Mouse (Mus musculus): ENCODE measurements at regions not wholly inside any gene's neighbourhood (a gene's known extent, or its start where the extent isn't known, plus 50 kb on each side); places are given as distances from the start of the nearest gene placed in this dataset.
"Not testable (repeated sequence)": the region's sequence is repeated elsewhere in the genome, so short reads cannot be mapped to it uniquely, and the experiment has no call there.

GRCm38 (mm10) chr8:118209301-118209700, 74.2 kb upstream of the Cdh13 start:
- ATAC-seq (replicated peaks in 1 of 2; ENCODE audit: insufficient read depth in 1 of 2, low FRiP score in 2 of 2, low TSS enrichment in 1 of 2, low read depth in 1 of 2, poor library complexity in 2 of 2, severe bottlenecking in 2 of 2), result not testable (repeated sequence)

- ATAC-seq (replicated peaks in 1 of 2; ENCODE audit: insufficient read depth in 1 of 2, low FRiP score in 2 of 2, low TSS enrichment in 1 of 2, low read depth in 1 of 2, poor library complexity in 2 of 2, severe bottlenecking in 2 of 2), result no peak
These were observed 92.7 kb upstream of the Cdh13 start for GRCm38 (mm10) chr8:118190866-118191265.

- ATAC-seq (replicated peaks in 1 of 2; ENCODE audit: insufficient read depth in 1 of 2, low FRiP score in 2 of 2, low TSS enrichment in 1 of 2, low read depth in 1 of 2, poor library complexity in 2 of 2, severe bottlenecking in 2 of 2), result no peak
These were observed 94.3 kb upstream of the Cdh13 start for GRCm38 (mm10) chr8:118189226-118189625.

- no peak for ATAC-seq (replicated peaks in 1 of 2; ENCODE audit: insufficient read depth in 1 of 2, low FRiP score in 2 of 2, low TSS enrichment in 1 of 2, low read depth in 1 of 2, poor library complexity in 2 of 2, severe bottlenecking in 2 of 2)
These were observed 114.5 kb upstream of the Cdh13 start for GRCm38 (mm10) chr8:118169001-118169413.

- ATAC-seq (replicated peaks in 1 of 2; ENCODE audit: insufficient read depth in 1 of 2, low FRiP score in 2 of 2, low TSS enrichment in 1 of 2, low read depth in 1 of 2, poor library complexity in 2 of 2, severe bottlenecking in 2 of 2), result no peak
These were observed 121.4 kb upstream of the Cdh13 start for GRCm38 (mm10) chr8:118162171-118162570.

GRCm38 (mm10) chr8:118147359-118148205, 136.0 kb upstream of the Cdh13 start:
- ATAC-seq (replicated peaks in 1 of 2; ENCODE audit: insufficient read depth in 1 of 2, low FRiP score in 2 of 2, low TSS enrichment in 1 of 2, low read depth in 1 of 2, poor library complexity in 2 of 2, severe bottlenecking in 2 of 2), result no peak

GRCm38 (mm10) chr8:118144546-118144945, 139.0 kb upstream of the Cdh13 start:
- no peak for ATAC-seq (replicated peaks in 1 of 2; ENCODE audit: insufficient read depth in 1 of 2, low FRiP score in 2 of 2, low TSS enrichment in 1 of 2, low read depth in 1 of 2, poor library complexity in 2 of 2, severe bottlenecking in 2 of 2)

- no peak for ATAC-seq (replicated peaks in 1 of 2; ENCODE audit: insufficient read depth in 1 of 2, low FRiP score in 2 of 2, low TSS enrichment in 1 of 2, low read depth in 1 of 2, poor library complexity in 2 of 2, severe bottlenecking in 2 of 2)
These were observed 141.2 kb upstream of the Cdh13 start for GRCm38 (mm10) chr8:118142311-118142710.

- ATAC-seq (replicated peaks in 1 of 2; ENCODE audit: insufficient read depth in 1 of 2, low FRiP score in 2 of 2, low TSS enrichment in 1 of 2, low read depth in 1 of 2, poor library complexity in 2 of 2, severe bottlenecking in 2 of 2), result no peak
These were observed 143.6 kb upstream of the Cdh13 start for GRCm38 (mm10) chr8:118139928-118140327.

GRCm38 (mm10) chr8:118137846-118138245, 145.7 kb upstream of the Cdh13 start:
- no peak for ATAC-seq (replicated peaks in 1 of 2; ENCODE audit: insufficient read depth in 1 of 2, low FRiP score in 2 of 2, low TSS enrichment in 1 of 2, low read depth in 1 of 2, poor library complexity in 2 of 2, severe bottlenecking in 2 of 2)

GRCm38 (mm10) chr8:118124993-118125392, 158.5 kb upstream of the Cdh13 start:
- ATAC-seq (replicated peaks in 1 of 2; ENCODE audit: insufficient read depth in 1 of 2, low FRiP score in 2 of 2, low TSS enrichment in 1 of 2, low read depth in 1 of 2, poor library complexity in 2 of 2, severe bottlenecking in 2 of 2), result no peak

- no peak for ATAC-seq (replicated peaks in 1 of 2; ENCODE audit: insufficient read depth in 1 of 2, low FRiP score in 2 of 2, low TSS enrichment in 1 of 2, low read depth in 1 of 2, poor library complexity in 2 of 2, severe bottlenecking in 2 of 2)
These were observed 169.3 kb upstream of the Cdh13 start for GRCm38 (mm10) chr8:118114253-118114652.

GRCm38 (mm10) chr8:118104464-118105050, 179.0 kb upstream of the Cdh13 start:
- no peak for ATAC-seq (replicated peaks in 1 of 2; ENCODE audit: insufficient read depth in 1 of 2, low FRiP score in 2 of 2, low TSS enrichment in 1 of 2, low read depth in 1 of 2, poor library complexity in 2 of 2, severe bottlenecking in 2 of 2)

GRCm38 (mm10) chr8:118101346-118101745, 182.2 kb upstream of the Cdh13 start:
- ATAC-seq (replicated peaks in 1 of 2; ENCODE audit: insufficient read depth in 1 of 2, low FRiP score in 2 of 2, low TSS enrichment in 1 of 2, low read depth in 1 of 2, poor library complexity in 2 of 2, severe bottlenecking in 2 of 2), result no peak

GRCm38 (mm10) chr8:118062736-118063135, 220.8 kb upstream of the Cdh13 start:
- ATAC-seq (replicated peaks in 1 of 2; ENCODE audit: insufficient read depth in 1 of 2, low FRiP score in 2 of 2, low TSS enrichment in 1 of 2, low read depth in 1 of 2, poor library complexity in 2 of 2, severe bottlenecking in 2 of 2), result no peak

- ATAC-seq (replicated peaks in 1 of 2; ENCODE audit: insufficient read depth in 1 of 2, low FRiP score in 2 of 2, low TSS enrichment in 1 of 2, low read depth in 1 of 2, poor library complexity in 2 of 2, severe bottlenecking in 2 of 2), result no peak
These were observed 226.8 kb upstream of the Cdh13 start for GRCm38 (mm10) chr8:118056781-118057180.

GRCm38 (mm10) chr8:118055536-118055935, 228.0 kb upstream of the Cdh13 start:
- ATAC-seq (replicated peaks in 1 of 2; ENCODE audit: insufficient read depth in 1 of 2, low FRiP score in 2 of 2, low TSS enrichment in 1 of 2, low read depth in 1 of 2, poor library complexity in 2 of 2, severe bottlenecking in 2 of 2), result no peak

GRCm38 (mm10) chr8:118050386-118050785, 233.1 kb upstream of the Cdh13 start:
- ATAC-seq (replicated peaks in 1 of 2; ENCODE audit: insufficient read depth in 1 of 2, low FRiP score in 2 of 2, low TSS enrichment in 1 of 2, low read depth in 1 of 2, poor library complexity in 2 of 2, severe bottlenecking in 2 of 2), result no peak

Measured in hematopoietic stem cell, adult 5-6 weeks (primary cell).